Mouse (Mus musculus) neural tube, embryonic 13.5 days (tissue): ENCODE results near the gene Ccdc92b. TPM values are rescaled to one million over a fixed set of nuclear protein-coding genes. Genes with fewer than 3 reads are reported as not detected.
A peak's percentile ranks its signal among the peaks of the same experiment; 100 is the strongest.

Experiments
- ATAC-seq: fragments of 200-750 bp; cut with Nextera tagmentation; 2 replicates; pipeline ENCODE4 v1.8.0; 2017; ENCODE audit warnings: low read depth, mild to moderate bottlenecking, moderate TSS enrichment, moderate library complexity
- H3K27ac ChIP-seq: fragments of 300-500 bp; sonication (generic); replicated peaks from 2 replicates; pipeline ENCODE4 v1.5.1; 2015; ENCODE audit warnings: moderate library complexity, mild to moderate bottlenecking, inconsistent platforms
- H3K27me3 ChIP-seq: fragments of 300-500 bp; sonication (generic); 2 replicates; pipeline ENCODE4 v1.6.1; 2015; ENCODE audit warnings: mild to moderate bottlenecking, inconsistent platforms
- H3K36me3 ChIP-seq: fragments of 300-500 bp; sonication (generic); 2 replicates; pipeline ENCODE4 v1.6.1; 2015; ENCODE audit warnings: mild to moderate bottlenecking, inconsistent platforms
- H3K4me1 ChIP-seq: fragments of 300-500 bp; sonication (generic); replicated peaks from 2 replicates; pipeline ENCODE4 v1.6.1; 2015; ENCODE audit warnings: inconsistent platforms
- H3K4me2 ChIP-seq: fragments of 300-500 bp; sonication (generic); 2 replicates; pipeline ENCODE4 v1.6.1; 2015; ENCODE audit warnings: inconsistent platforms, mild to moderate bottlenecking, moderate library complexity
- H3K4me3 ChIP-seq: fragments of 300-500 bp; sonication (generic); 2 replicates; pipeline ENCODE4 v1.5.1; 2015; ENCODE audit warnings: mild to moderate bottlenecking, inconsistent platforms
- H3K9ac ChIP-seq: fragments of 300-500 bp; sonication (generic); 2 replicates; pipeline ENCODE4 v1.6.1; 2015; ENCODE audit warnings: moderate library complexity, mild to moderate bottlenecking, inconsistent platforms
- H3K9me3 ChIP-seq: fragments of 300-500 bp; sonication (generic); 2 replicates; pipeline ENCODE4 v1.6.1; 2016; ENCODE audit warnings: inconsistent platforms
- WGBS: fragments of 180-500 bp; shearing (Covaris S2); methylation state at CpG from one replicate; pipeline ENCODE4 v1.1.7; 2015; 5-methylcytosine and 5-hydroxymethylcytosine counted together
- polyA plus RNA-seq: library from polyadenylated mRNA; unstranded; fragments of >200 nt; fragmentation: Nextera tagmentation; extraction: Ambion mirVana; gene quantifications from 2 replicates; pipeline ENCODE4 v1.2.1, GENCODE M21; 2015

Ccdc92b gene
- polyA plus RNA-seq, 1 experiment from 2014 or later = 2.1 TPM

DNA sequence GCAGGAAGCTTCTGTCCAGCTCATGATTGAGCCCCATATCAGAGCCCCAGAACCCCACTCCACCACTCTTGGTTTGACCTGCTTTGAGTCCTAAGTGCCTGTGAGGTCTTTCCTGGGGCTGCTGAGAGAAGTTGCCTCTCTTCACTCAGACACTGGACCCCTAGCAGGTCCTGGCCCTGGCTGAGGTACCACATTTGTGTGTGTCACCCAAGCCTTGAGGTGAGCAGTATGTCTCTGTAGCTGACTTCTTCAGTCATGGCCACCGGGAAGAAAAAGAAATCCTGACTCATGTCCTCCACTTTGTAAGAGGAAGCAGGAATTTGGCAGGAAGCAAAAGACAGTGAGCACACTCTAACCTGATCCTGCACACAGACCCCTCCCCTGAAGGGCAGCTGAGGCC lies 20.2 kb downstream of the Ccdc92b start:
- WGBS = 63% methylated on average over 1 of the region's 1 CpGs
- ATAC-seq = no peak
- Histone ChIP-seq H3K27me3 (peaks cover 35% of the 10 kb centered on the region), H3K4me1 (peaks cover 24% of the 10 kb centered on the region), H3K9ac (no peak overlapping the region), H3K4me2 (peak overlapping the region; percentile 85; the same call in 1 of the 2 replicates), H3K36me3 (0 out of 2 replicates have a peak, but pooled peaks cover 3% of the 10 kb centered on the region), H3K27ac (no peak overlapping the region), H3K9me3 (no peaks in the 10 kb centered on the region), H3K4me3 (no peak overlapping the region)

GRCm38 (mm10) chr11:74647966-74648365 lies 28.6 kb downstream of the Ccdc92b start:
- no peaks in the 10 kb centered on the region for H3K36me3 ChIP-seq
- peak overlapping the region; percentile 77; the same call in 1 of the 2 replicates for H3K27ac ChIP-seq
- H3K27me3 ChIP-seq = no peaks in the 10 kb centered on the region
- H3K4me3 ChIP-seq = no peak overlapping the region
- H3K4me1 ChIP-seq = peaks cover 40% of the 10 kb centered on the region
- no peak overlapping the region for H3K9ac ChIP-seq
- 90% methylated on average over 1 of the region's 1 CpGs for WGBS
- H3K4me2 ChIP-seq = no peak overlapping the region
- no peak for ATAC-seq
- H3K9me3 ChIP-seq = no peaks in the 10 kb centered on the region

GRCm38 (mm10) chr11:74648676-74649075 lies 29.3 kb downstream of the Ccdc92b start:
- Histone ChIP-seq H3K36me3 (no peaks in the 10 kb centered on the region), H3K27me3 (no peaks in the 10 kb centered on the region), H3K4me1 (peaks cover 47% of the 10 kb centered on the region), H3K9me3 (no peaks in the 10 kb centered on the region), H3K4me2 (peak overlapping the region; percentile 96), H3K4me3 (peak overlapping the region; percentile 92), H3K9ac (peak overlapping the region; percentile 89), H3K27ac (peak overlapping the region; percentile 77)
- ATAC-seq = peak; percentile 17; the same call in 1 of the 2 replicates
- WGBS = 3% methylated on average over 1 of the region's 1 CpGs

GRCm38 (mm10) chr11:74649095-74649646 lies 29.8 kb downstream of the Ccdc92b start, which contains the start of gene Cluh:
TSS of gene Cluh (plus strand) at chr11:74649495.
- Histone ChIP-seq H3K9me3 (no peaks in the 10 kb centered on the region), H3K9ac (peak within 1 kb of the TSS; percentile 89), H3K4me2 (peak within 1 kb of the TSS; percentile 96), H3K27ac (peak within 1 kb of the TSS; percentile 77), H3K4me1 (peaks cover 52% of the 10 kb centered on the region), H3K27me3 (no peaks in the 10 kb centered on the region), H3K36me3 (no peaks in the 10 kb centered on the region), H3K4me3 (peak within 1 kb of the TSS; percentile 92)
- WGBS = under 1% methylated on average over 58 of the region's 58 CpGs
- peak; percentile 90 for ATAC-seq

DNA sequence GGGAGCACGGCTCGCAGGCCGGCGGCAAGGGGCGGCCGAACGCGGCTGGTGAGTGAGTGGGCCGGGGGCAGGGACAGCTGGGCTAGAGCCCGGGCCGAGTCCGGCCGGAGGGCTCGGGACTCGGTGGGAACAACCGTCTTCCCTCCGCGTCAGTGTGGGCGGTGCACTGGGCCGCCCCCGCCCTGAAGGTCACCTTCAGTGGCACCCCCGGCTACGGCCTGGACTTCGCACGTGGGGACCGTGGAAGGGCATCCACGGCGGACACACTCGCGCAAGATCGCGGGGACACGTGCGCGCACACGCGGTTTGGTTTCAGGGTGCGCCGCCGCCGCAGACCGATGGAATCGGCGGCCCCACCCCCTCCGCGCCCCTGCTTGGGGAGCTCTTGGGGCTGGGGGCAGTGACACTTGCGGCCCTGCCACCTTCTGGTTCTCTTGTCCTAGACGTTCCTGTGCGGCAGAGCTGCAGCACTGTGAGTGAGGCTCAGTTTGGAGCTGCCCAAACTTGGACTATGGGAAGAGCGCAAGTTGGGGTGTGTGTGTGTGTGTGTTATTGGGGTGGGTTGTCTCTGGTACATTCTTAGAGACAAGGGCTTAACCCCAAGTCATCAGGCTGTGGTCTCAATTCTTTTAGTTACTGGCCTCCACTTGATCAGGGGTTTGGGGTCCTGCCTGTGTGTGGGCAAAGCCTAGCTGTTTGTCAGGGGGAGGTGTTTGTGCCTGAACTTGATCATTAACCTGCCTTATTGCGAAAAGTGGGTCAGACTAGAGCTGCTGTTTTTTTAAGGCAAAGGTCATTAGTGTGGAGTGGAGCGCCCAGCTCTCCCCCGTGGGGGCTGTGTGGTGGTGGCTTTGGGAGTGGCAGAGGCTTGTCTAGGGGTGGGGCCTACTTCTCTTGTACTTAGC lies 30.5 kb downstream of the Ccdc92b start:
- H3K4me2 ChIP-seq = peak overlapping the region; percentile 96
- peak overlapping the region; percentile 92 for H3K4me3 ChIP-seq
- peaks cover 55% of the 10 kb centered on the region for H3K4me1 ChIP-seq
- no peaks in the 10 kb centered on the region for H3K27me3 ChIP-seq
- 2% methylated on average over 53 of the region's 53 CpGs for WGBS
- no peaks in the 10 kb centered on the region for H3K36me3 ChIP-seq
- no peaks in the 10 kb centered on the region for H3K9me3 ChIP-seq
- ATAC-seq = peak; percentile 64
- H3K9ac ChIP-seq = peak overlapping the region; percentile 89
- H3K27ac ChIP-seq = peak overlapping the region; percentile 77

DNA sequence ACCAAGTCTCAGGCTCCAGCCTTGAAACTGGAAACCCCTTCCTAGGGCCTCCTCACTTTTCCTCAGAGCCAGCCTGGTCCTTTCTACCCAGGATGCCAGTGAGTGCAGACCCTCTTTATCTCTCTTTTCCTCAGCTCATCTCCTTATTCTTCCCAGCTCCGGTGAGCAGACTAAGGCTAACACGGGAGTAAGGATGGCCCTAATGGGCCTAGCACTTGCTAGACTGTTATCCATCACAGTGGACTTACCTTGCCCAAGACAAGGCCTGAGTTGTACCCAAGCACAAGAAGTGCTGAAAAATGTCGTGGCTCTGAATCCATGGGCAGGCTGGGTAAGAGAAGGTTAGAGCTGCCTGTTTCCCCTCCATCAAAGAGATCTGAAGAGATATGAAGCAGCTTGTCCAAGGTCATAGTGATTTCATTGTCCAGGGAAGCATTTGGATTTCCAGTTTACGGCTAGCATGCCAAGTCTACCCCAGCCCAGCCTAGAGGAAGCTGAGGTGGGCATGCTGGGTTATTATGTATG lies 31.2 kb downstream of the Ccdc92b start:
- ATAC-seq = no peak
- H3K9me3 ChIP-seq = no peaks in the 10 kb centered on the region
- H3K27me3 ChIP-seq = no peaks in the 10 kb centered on the region
- peaks cover 55% of the 10 kb centered on the region for H3K4me1 ChIP-seq
- no peak overlapping the region for H3K27ac ChIP-seq
- H3K36me3 ChIP-seq = no peaks in the 10 kb centered on the region
- H3K4me2 ChIP-seq = peak overlapping the region; percentile 96
- peak overlapping the region; percentile 92 for H3K4me3 ChIP-seq
- WGBS = 68% methylated on average over 4 of the region's 4 CpGs
- peak overlapping the region; percentile 89 for H3K9ac ChIP-seq

- H3K9ac ChIP-seq = peak overlapping the region; percentile 47
- no peaks in the 10 kb centered on the region for H3K9me3 ChIP-seq
- H3K36me3 ChIP-seq = peaks cover 16% of the 10 kb centered on the region
- H3K4me3 ChIP-seq = no peak overlapping the region
- WGBS = 44% methylated on average over 4 of the region's 4 CpGs
- no peaks in the 10 kb centered on the region for H3K27me3 ChIP-seq
- peak overlapping the region; percentile 76 for H3K27ac ChIP-seq
- 0 out of 2 replicates have a peak, but pooled peaks have one; percentile 7 for ATAC-seq
- H3K4me2 ChIP-seq = 0 out of 2 replicates have a peak overlapping the region, but pooled peaks have one; percentile 5
- H3K4me1 ChIP-seq = peaks cover 55% of the 10 kb centered on the region
Measured at GRCm38 (mm10) chr11:74652791-74653191, 33.4 kb downstream of the Ccdc92b start.

DNA sequence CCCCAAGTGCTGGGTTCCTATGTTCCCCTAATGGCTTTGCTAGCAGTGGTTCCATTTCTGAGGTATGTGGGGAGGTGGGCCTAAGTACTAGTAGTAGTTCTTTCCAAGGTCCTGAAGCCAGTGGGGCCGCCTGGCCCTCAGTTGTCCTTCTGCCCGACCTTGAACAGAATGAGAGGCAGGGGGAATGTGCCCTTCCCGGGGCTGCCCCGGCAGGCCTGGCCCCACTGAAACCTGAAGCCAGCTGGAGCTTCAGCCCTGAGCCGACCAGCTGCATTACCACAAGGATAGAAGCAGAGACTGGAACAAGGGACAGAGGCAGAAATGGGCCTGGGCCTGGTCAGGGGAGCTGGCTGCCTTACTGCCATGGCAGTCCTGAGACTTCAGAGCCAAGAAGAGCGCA lies 34.0 kb downstream of the Ccdc92b start:
- peaks cover 53% of the 10 kb centered on the region for H3K4me1 ChIP-seq
- no peak for ATAC-seq
- H3K27ac ChIP-seq = peak overlapping the region; percentile 76
- no peaks in the 10 kb centered on the region for H3K27me3 ChIP-seq
- 69% methylated on average over 6 of the region's 6 CpGs for WGBS
- H3K9me3 ChIP-seq = no peaks in the 10 kb centered on the region
- H3K4me3 ChIP-seq = no peak overlapping the region
- peak overlapping the region; percentile 47 for H3K9ac ChIP-seq
- H3K36me3 ChIP-seq = peaks cover 22% of the 10 kb centered on the region
- no peak overlapping the region for H3K4me2 ChIP-seq

DNA sequence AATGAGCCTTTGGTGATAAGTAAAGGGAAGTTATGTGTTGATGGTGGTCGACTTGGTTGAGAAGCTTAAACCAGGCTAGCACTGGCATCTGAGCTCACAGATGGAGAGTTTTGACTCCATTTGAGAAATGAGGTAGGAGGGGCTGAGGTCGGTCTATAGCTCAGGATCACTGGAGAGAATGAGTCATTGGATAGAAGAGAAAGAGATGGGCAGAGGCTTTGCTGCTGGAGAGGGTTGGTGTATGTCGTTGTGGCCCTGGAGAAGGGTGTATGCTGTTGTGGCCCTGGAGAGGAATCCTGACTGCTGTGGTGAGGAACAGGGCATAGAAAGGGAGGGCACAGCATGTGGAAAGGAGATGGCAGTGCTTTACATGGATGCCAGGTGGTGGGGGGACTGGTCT lies 36.5 kb downstream of the Ccdc92b start:
- Histone ChIP-seq H3K36me3 (peaks cover 48% of the 10 kb centered on the region), H3K27ac (no peak overlapping the region), H3K4me2 (no peak overlapping the region), H3K4me1 (peaks cover 35% of the 10 kb centered on the region), H3K9me3 (no peaks in the 10 kb centered on the region), H3K27me3 (no peaks in the 10 kb centered on the region), H3K9ac (no peak overlapping the region), H3K4me3 (no peak overlapping the region)
- no peak for ATAC-seq
- WGBS = 91% methylated on average over 3 of the region's 3 CpGs

GRCm38 (mm10) chr11:74660336-74660735 lies 40.9 kb downstream of the Ccdc92b start:
- WGBS = 97% methylated on average over 13 of the region's 13 CpGs

GRCm38 (mm10) chr11:74661641-74662040 lies 42.2 kb downstream of the Ccdc92b start:
- no peak for ATAC-seq
- 96% methylated on average over 19 of the region's 19 CpGs for WGBS

More at GRCm38 (mm10) chr11:74660336-74660735, 40.9 kb downstream of the Ccdc92b start:
- no peak for ATAC-seq
- no peak overlapping the region for H3K27ac ChIP-seq
- H3K9ac ChIP-seq = no peak overlapping the region
- H3K4me2 ChIP-seq = no peak overlapping the region
- peaks cover 92% of the 10 kb centered on the region for H3K36me3 ChIP-seq
- H3K27me3 ChIP-seq = no peaks in the 10 kb centered on the region
- no peaks in the 10 kb centered on the region for H3K9me3 ChIP-seq
- H3K4me3 ChIP-seq = no peak overlapping the region
- H3K4me1 ChIP-seq = no peaks in the 10 kb centered on the region

DNA sequence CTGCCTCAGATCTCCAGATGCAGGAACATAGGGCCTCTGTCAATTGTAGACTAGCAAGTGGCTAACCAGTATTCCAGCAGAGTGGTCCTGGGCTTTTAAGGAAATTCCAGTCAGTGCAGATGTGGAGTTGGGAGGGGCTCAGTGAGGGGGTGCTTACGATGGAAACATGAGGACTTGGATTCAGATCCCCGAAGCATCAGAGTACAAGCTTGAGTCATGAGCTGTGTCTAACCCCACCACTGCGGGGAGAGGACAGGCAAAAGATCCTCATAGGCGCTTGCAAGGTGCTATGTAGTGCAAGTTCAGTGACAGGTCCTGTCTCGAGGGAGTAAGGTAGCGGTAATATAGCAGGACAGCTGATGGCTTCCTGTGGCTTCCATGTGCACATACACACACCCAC lies 42.8 kb downstream of the Ccdc92b start:
- no peaks in the 10 kb centered on the region for H3K9me3 ChIP-seq
- no peaks in the 10 kb centered on the region for H3K4me1 ChIP-seq
- no peak for ATAC-seq

More at GRCm38 (mm10) chr11:74661641-74662040, 42.2 kb downstream of the Ccdc92b start:
- Histone ChIP-seq H3K27me3 (no peaks in the 10 kb centered on the region), H3K4me1 (no peaks in the 10 kb centered on the region), H3K9ac (no peak overlapping the region), H3K9me3 (no peaks in the 10 kb centered on the region), H3K36me3 (peaks cover 100% of the 10 kb centered on the region), H3K4me2 (no peak overlapping the region), H3K4me3 (no peak overlapping the region), H3K27ac (no peak overlapping the region)

More for the DNA sequence above, 42.8 kb downstream of the Ccdc92b start:
- Histone ChIP-seq H3K9ac (no peak overlapping the region), H3K4me2 (no peak overlapping the region), H3K36me3 (peaks cover 100% of the 10 kb centered on the region), H3K4me3 (no peak overlapping the region), H3K27ac (no peak overlapping the region), H3K27me3 (no peaks in the 10 kb centered on the region)
- 93% methylated on average over 6 of the region's 6 CpGs for WGBS
